Mouse (Mus musculus): ENCODE data around the gene Taar7f. TPM values are rescaled to one million over a fixed set of nuclear protein-coding genes. Genes with fewer than 3 reads are reported as not detected.

Gene Taar7f
- total RNA-seq, 2 experiments from 2014 or later, result not detected

Other genes with a start within 250 kb of the Taar7f start
- under 1 TPM in 1 of 2 experiments, not detected in 1; 0.23 TPM for gene Vnn3, start 198.0 kb upstream of the Taar7f start, total RNA-seq (2021)
- under 1 TPM in 1 of 2 experiments, not detected in 1; 0.37 TPM for gene Vnn1, start 154.8 kb upstream of the Taar7f start, total RNA-seq (2021)
- not detected for gene Taar1, start 129.2 kb upstream of the Taar7f start, total RNA-seq (2021)
- not detected for gene Taar2, start 110.9 kb upstream of the Taar7f start, total RNA-seq (2021)
- not detected for gene Taar3, start 100.0 kb upstream of the Taar7f start, total RNA-seq (2021)
- gene Taar4, start 89.0 kb upstream of the Taar7f start, total RNA-seq (2021), result not detected
- gene Taar5, start 78.8 kb upstream of the Taar7f start, total RNA-seq (2021), result not detected
- gene Taar6, start 63.9 kb upstream of the Taar7f start, total RNA-seq (2021), result not detected
- not detected for gene Taar7a, start 56.0 kb upstream of the Taar7f start, total RNA-seq (2021)
- gene Taar7b, start 49.6 kb upstream of the Taar7f start, total RNA-seq (2021), result not detected
- gene Taar7d, start 22.3 kb upstream of the Taar7f start, total RNA-seq (2021), result not detected
- not detected for gene Taar7e, start 11.9 kb upstream of the Taar7f start, total RNA-seq (2021)
- not detected for gene Taar8a, start 27.0 kb downstream of the Taar7f start, total RNA-seq (2021)
- not detected for gene Taar8b, start 42.8 kb downstream of the Taar7f start, total RNA-seq (2021)
- gene Taar8c, start 52.4 kb downstream of the Taar7f start, total RNA-seq (2021), result not detected
- not detected for gene Taar9, start 60.0 kb downstream of the Taar7f start, total RNA-seq (2021)
- 100 to 1,000 TPM; 134 to 140 TPM for gene Stx7, start 99.8 kb downstream of the Taar7f start, total RNA-seq (2021)
- 10 to 100 TPM; 10.1 to 11.4 TPM for gene Moxd1, start 174.0 kb downstream of the Taar7f start, total RNA-seq (2021)